Mouse (Mus musculus) gastrocnemius, postnatal 36 days (tissue): ENCODE data around the gene Gm3336. TPM values are rescaled to one million over a fixed set of nuclear protein-coding genes. Genes with fewer than 3 reads are reported as not detected.

ENCODE experiments used
- total RNA-seq, 2 experiments: library from RNA; stranded (reverse); gene quantifications; 2 replicates each; pipeline ENCODE4 v1.2.3; 2021

Gm3336 gene
- total RNA-seq, 2 experiments from 2014 or later: not detected

Other genes with a start within 250 kb of the Gm3336 start
- gene Klhl26, start 241.6 kb upstream of the Gm3336 start, total RNA-seq: 1 to 10 TPM; 6.8 to 7.5 TPM
- gene Tmem59l, start 231.2 kb upstream of the Gm3336 start, total RNA-seq: not detected
- gene Crlf1, start 225.4 kb upstream of the Gm3336 start, total RNA-seq: 1 to 10 TPM; 3.4 to 3.8 TPM
- gene Rex1bd, start 211.8 kb upstream of the Gm3336 start, total RNA-seq: 100 to 1,000 TPM; 126 to 128 TPM
- gene Uba52, start 207.7 kb upstream of the Gm3336 start, total RNA-seq: 100 to 1,000 TPM; 787 to 802 TPM
- 100 to 1,000 TPM in 1 of 2 experiments, 10 to 100 TPM in 1; 99.3 to 107 TPM for gene Fkbp8, start 190.8 kb upstream of the Gm3336 start, total RNA-seq
- 10 to 100 TPM; 67.7 to 74.7 TPM for gene Kxd1, start 190.6 kb upstream of the Gm3336 start, total RNA-seq
- 10 to 100 TPM in 1 of 2 experiments, 1 to 10 TPM in 1; 9.6 to 10.5 TPM for gene Ell, start 179.1 kb upstream of the Gm3336 start, total RNA-seq
- gene Isyna1, start 124.2 kb upstream of the Gm3336 start, total RNA-seq: 1 to 10 TPM; 4.1 to 5.1 TPM
- gene Ssbp4, start 109.7 kb upstream of the Gm3336 start, total RNA-seq: 10 to 100 TPM; 12.5 to 15.9 TPM
- gene Lrrc25, start 102.4 kb upstream of the Gm3336 start, total RNA-seq: under 1 TPM; 0.38 to 0.64 TPM
- gene Gdf15, start 86.1 kb upstream of the Gm3336 start, total RNA-seq: under 1 TPM in 1 of 2 experiments, not detected in 1; 0.18 TPM
- 10 to 100 TPM; 11.1 to 15.9 TPM for gene Pgpep1, start 58.2 kb upstream of the Gm3336 start, total RNA-seq
- 10 to 100 TPM; 54.9 to 63.3 TPM for gene Lsm4, start 45.3 kb upstream of the Gm3336 start, total RNA-seq
- 10 to 100 TPM; 60.6 to 77.9 TPM for gene Jund, start 19.6 kb upstream of the Gm3336 start, total RNA-seq
- gene Iqcn, start 15.1 kb upstream of the Gm3336 start, total RNA-seq: under 1 TPM in 1 of 2 experiments, not detected in 1; 0.05 TPM
- 1 to 10 TPM; 1.9 to 2.1 TPM for gene Pde4c, start 5.2 kb downstream of the Gm3336 start, total RNA-seq
- 10 to 100 TPM; 36.8 to 37.3 TPM for gene Rab3a, start 36.1 kb downstream of the Gm3336 start, total RNA-seq
- 10 to 100 TPM; 20.7 to 21.4 TPM for gene Mpv17l2, start 42.4 kb downstream of the Gm3336 start, total RNA-seq
- 10 to 100 TPM; 14.3 to 16.1 TPM for gene Pik3r2, start 58.2 kb downstream of the Gm3336 start, total RNA-seq
- 1 to 10 TPM; 2.9 to 4.1 TPM for gene Mast3, start 86.5 kb downstream of the Gm3336 start, total RNA-seq
- gene Il12rb1, start 89.9 kb downstream of the Gm3336 start, total RNA-seq: under 1 TPM in 1 of 2 experiments, not detected in 1; 0.15 TPM
- 10 to 100 TPM; 47.9 to 92.8 TPM for gene Arrdc2, start 121.2 kb downstream of the Gm3336 start, total RNA-seq
- 10 to 100 TPM; 12.8 to 18.3 TPM for gene Kcnn1, start 144.7 kb downstream of the Gm3336 start, total RNA-seq
- gene Ccdc124, start 155.4 kb downstream of the Gm3336 start, total RNA-seq: 10 to 100 TPM; 56.2 to 64.3 TPM
- gene Slc5a5, start 174.2 kb downstream of the Gm3336 start, total RNA-seq: under 1 TPM in 1 of 2 experiments, not detected in 1; 0.10 TPM
- 100 to 1,000 TPM; 802 to 969 TPM for gene Rpl18a, start 178.9 kb downstream of the Gm3336 start, total RNA-seq
- 10 to 100 TPM in 1 of 2 experiments, 1 to 10 TPM in 1; 9.6 to 15.6 TPM for gene Map1s, start 187.4 kb downstream of the Gm3336 start, total RNA-seq